Mouse (Mus musculus): ENCODE measurements around the gene Ppp1r12a.

- TF ChIP-seq CTCF (IDR thresholded peaks at IDR 0.05; ENCODE audit: borderline replicate concordance, insufficient read depth, low read length), result no peak
- no peak for TF ChIP-seq POLR2A (IDR thresholded peaks at IDR 0.05; ENCODE audit: low read depth, low read length)
Measured at GRCm38 (mm10) chr10:108311396-108311795, 149.4 kb downstream of the Ppp1r12a start.

All from embryonic fibroblast, embryonic 13.5 days (primary cell).